Mouse (Mus musculus) lung, embryonic 14.5 days (tissue): ENCODE results near the gene Inpp5a. TPM values are rescaled to one million over a fixed set of nuclear protein-coding genes. Genes with fewer than 3 reads are reported as not detected.
A peak's percentile ranks its signal among the peaks of the same experiment; 100 is the strongest.

Source experiments
- ATAC-seq: fragments of 200-750 bp; cut with Nextera tagmentation; 2 replicates; pipeline ENCODE4 v1.8.0; 2017; ENCODE audit warnings: mild to moderate bottlenecking, moderate TSS enrichment, moderate library complexity; ENCODE audit not compliant: insufficient read depth
- DNase-seq: peaks from one replicate; pipeline ENCODE4 v3.0.0-alpha.2; 2015
- H3K27ac ChIP-seq: fragments of 300-500 bp; sonication (generic); 2 replicates; pipeline ENCODE4 v1.5.1; 2014; ENCODE audit warnings: low read depth, mild to moderate bottlenecking, moderate library complexity
- H3K27me3 ChIP-seq: fragments of 300-500 bp; sonication (generic); 2 replicates; pipeline ENCODE4 v1.6.1; 2014; ENCODE audit warnings: low read length, control low read depth; ENCODE audit not compliant: insufficient read depth
- H3K36me3 ChIP-seq: fragments of 300-500 bp; sonication (generic); 2 replicates; pipeline ENCODE4 v1.6.1; 2014; ENCODE audit warnings: control low read depth; ENCODE audit not compliant: insufficient read depth
- H3K4me1 ChIP-seq: fragments of 300-500 bp; sonication (generic); 2 replicates; pipeline ENCODE4 v1.6.1; 2014; ENCODE audit warnings: antibody characterized with exemption, control low read depth; ENCODE audit not compliant: insufficient read depth
- H3K4me2 ChIP-seq: fragments of 300-500 bp; sonication (generic); 2 replicates; pipeline ENCODE4 v1.6.1; 2014; ENCODE audit warnings: mild to moderate bottlenecking
- H3K4me3 ChIP-seq: fragments of 300-500 bp; sonication (generic); 2 replicates; pipeline ENCODE4 v1.5.1; 2014; ENCODE audit warnings: low read depth, low read length
- H3K9ac ChIP-seq: fragments of 300-500 bp; sonication (generic); 2 replicates; pipeline ENCODE4 v1.6.1; 2014
- H3K9me3 ChIP-seq: fragments of 300-500 bp; sonication (generic); 2 replicates; pipeline ENCODE4 v1.6.1; 2016; ENCODE audit warnings: low read depth, low read length, control low read depth
- CTCF ChIP-seq: IDR thresholded peaks from 2 replicates; pipeline ENCODE4 v1.5.1; 2016; ENCODE audit warnings: antibody characterized with exemption, low read depth
- WGBS: fragments of 180-500 bp; shearing (Covaris S2); extraction: QIAGEN DNeasy Blood & Tissue Kit; methylation state at CpG from one replicate; pipeline ENCODE4 v1.1.7; 2014; 5-methylcytosine and 5-hydroxymethylcytosine counted together
- polyA plus RNA-seq: library from polyadenylated mRNA; unstranded; fragments of >200 nt; fragmentation: Nextera tagmentation; extraction: Ambion mirVana; gene quantifications from 2 replicates; pipeline ENCODE4 v1.2.1, GENCODE M21; 2014

Inpp5a gene
- polyA plus RNA-seq, 1 experiment from 2014 or later: 47.7 TPM

DNA sequence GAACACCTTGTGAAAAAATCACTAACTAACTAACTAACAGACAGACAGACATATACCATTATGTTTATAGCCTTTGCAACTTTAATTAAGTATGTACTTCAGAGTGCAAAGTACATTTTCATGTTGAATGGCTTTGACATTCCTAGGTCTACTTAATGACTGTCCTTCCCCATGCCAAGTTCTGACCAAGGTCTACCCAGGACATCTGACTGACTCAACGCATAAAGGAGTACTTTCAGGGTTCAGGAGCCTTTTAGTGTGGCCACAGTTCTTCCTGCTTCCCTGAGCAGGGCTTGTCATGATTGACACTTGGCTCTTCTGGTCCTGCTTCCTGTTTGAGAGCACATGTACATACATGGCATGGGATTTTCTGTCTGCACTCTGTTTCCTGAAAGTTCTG is 64.3 kb downstream of the Inpp5a start:
- no peak for TF ChIP-seq CTCF
- peaks cover 18% of the 10 kb centered on the region for H3K4me1 ChIP-seq
- 82% methylated on average over 1 of the region's 1 CpGs for WGBS
- H3K4me3 ChIP-seq: no peak overlapping the region
- ATAC-seq (no peak), DNase-seq (no peak)
- H3K36me3 ChIP-seq: no peaks in the 10 kb centered on the region
- no peak overlapping the region for H3K4me2 ChIP-seq
- H3K27ac ChIP-seq: no peak overlapping the region
- no peak overlapping the region for H3K9ac ChIP-seq
- H3K9me3 ChIP-seq: no peaks in the 10 kb centered on the region
- no peaks in the 10 kb centered on the region for H3K27me3 ChIP-seq

DNA sequence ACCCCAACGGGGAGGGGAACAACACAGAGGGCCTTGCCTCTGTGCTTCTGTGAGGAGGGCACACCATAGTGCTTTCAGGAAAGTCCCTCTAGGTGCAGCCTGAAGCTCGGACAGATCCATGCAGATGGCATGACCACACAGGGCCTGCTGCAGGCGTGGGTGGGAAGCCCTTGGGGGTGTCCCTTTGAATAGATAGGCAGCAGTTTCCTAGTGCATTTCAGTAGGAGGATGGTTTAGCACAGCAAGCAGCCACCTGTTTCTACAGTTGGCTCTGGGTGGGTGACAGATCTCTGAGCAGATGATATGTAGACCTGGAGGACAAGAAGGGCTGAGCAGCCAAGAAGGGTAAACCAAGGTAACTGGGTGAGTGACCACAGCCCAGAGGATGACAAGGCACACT is 65.4 kb downstream of the Inpp5a start:
- 69% methylated on average over 3 of the region's 3 CpGs for WGBS

GRCm38 (mm10) chr7:139456759-139457158 is 67.8 kb downstream of the Inpp5a start:
- Histone ChIP-seq H3K4me1 (peaks cover 7% of the 10 kb centered on the region; the same call in 1 of the 2 replicates), H3K9me3 (no peaks in the 10 kb centered on the region), H3K27me3 (no peaks in the 10 kb centered on the region), H3K36me3 (no peaks in the 10 kb centered on the region), H3K27ac (no peak overlapping the region), H3K9ac (no peak overlapping the region), H3K4me3 (no peak overlapping the region), H3K4me2 (no peak overlapping the region)
- WGBS: 51% methylated on average over 6 of the region's 6 CpGs
- ATAC-seq (no peak), DNase-seq (no peak)
- no peak for TF ChIP-seq CTCF

More for the DNA sequence above, 65.4 kb downstream of the Inpp5a start:
- Histone ChIP-seq H3K36me3 (no peaks in the 10 kb centered on the region), H3K9ac (no peak overlapping the region), H3K4me1 (peaks cover 18% of the 10 kb centered on the region), H3K9me3 (no peaks in the 10 kb centered on the region), H3K4me3 (no peak overlapping the region), H3K4me2 (no peak overlapping the region), H3K27ac (no peak overlapping the region), H3K27me3 (no peaks in the 10 kb centered on the region)
- TF ChIP-seq CTCF: no peak
- DNase-seq (no peak), ATAC-seq (no peak)

- 85% methylated on average over 12 of the region's 12 CpGs for whole genome bisulfite sequencing
- Histone ChIP-seq H3K4me1 (peaks cover 2% of the 10 kb centered on the region), H3K27me3 (no peaks in the 10 kb centered on the region), H3K9ac (no peak overlapping the region), H3K4me3 (no peak overlapping the region), H3K27ac (no peak overlapping the region), H3K4me2 (no peak overlapping the region), H3K9me3 (no peaks in the 10 kb centered on the region), H3K36me3 (no peaks in the 10 kb centered on the region)
- no peak for TF ChIP-seq CTCF
- DNase-seq (no peak), ATAC-seq (no peak)
Observed at GRCm38 (mm10) chr7:139461344-139461743, 72.4 kb downstream of the Inpp5a start.

DNA sequence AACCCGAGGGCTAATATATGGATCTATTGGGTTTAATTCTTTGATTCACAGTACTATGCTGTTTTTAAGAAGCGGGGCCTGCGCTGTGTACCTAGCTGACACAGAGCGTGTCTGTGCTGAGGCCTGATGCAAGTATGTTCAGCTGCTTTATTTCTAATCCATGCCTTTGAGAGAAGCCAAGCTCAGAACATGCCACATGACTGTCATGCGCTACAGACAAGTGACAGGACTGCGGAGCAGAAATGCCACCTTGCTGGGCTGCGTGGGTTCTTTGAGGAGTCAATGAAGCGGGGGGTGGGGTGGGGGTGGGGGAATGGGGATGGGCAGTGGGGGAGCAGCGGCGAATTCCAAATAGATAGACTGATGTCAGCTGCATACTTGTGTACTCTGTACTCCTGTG is 73.2 kb downstream of the Inpp5a start:
- Histone ChIP-seq H3K36me3 (no peaks in the 10 kb centered on the region), H3K27ac (no peak overlapping the region), H3K4me1 (peaks cover 9% of the 10 kb centered on the region), H3K4me3 (no peak overlapping the region), H3K27me3 (no peaks in the 10 kb centered on the region), H3K4me2 (no peak overlapping the region), H3K9me3 (no peaks in the 10 kb centered on the region), H3K9ac (no peak overlapping the region)
- DNase-seq (no peak), ATAC-seq (no peak)
- WGBS: 80% methylated on average over 10 of the region's 10 CpGs
- no peak for TF ChIP-seq CTCF

DNA sequence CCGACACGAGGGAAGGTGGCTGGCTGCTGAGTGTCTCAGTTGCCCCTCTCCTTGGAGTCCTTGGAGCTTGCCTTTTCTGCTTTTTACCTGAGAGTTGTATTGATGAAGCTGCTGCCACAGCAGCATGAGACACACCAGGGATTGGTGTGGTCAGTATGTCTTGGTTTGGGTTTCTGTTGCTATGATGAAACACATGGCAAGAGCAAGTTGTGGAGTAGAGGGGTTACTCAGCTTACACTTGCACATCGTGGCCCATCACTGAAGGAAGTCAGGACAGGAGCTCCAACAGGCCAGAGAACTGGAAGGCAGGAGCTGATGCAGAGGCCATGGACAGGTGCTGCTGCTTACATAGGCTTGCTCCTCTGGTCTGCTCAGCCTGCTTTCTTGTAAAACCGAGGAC is 76.6 kb downstream of the Inpp5a start:
- no peak overlapping the region for H3K27ac ChIP-seq
- H3K4me2 ChIP-seq: no peak overlapping the region
- DNase-seq (no peak), ATAC-seq (no peak)
- no peaks in the 10 kb centered on the region for H3K9me3 ChIP-seq
- no peak overlapping the region for H3K9ac ChIP-seq
- no peaks in the 10 kb centered on the region for H3K36me3 ChIP-seq
- H3K4me1 ChIP-seq: peaks cover 24% of the 10 kb centered on the region
- H3K27me3 ChIP-seq: no peaks in the 10 kb centered on the region
- 81% methylated on average over 4 of the region's 4 CpGs for WGBS
- no peak for TF ChIP-seq CTCF
- H3K4me3 ChIP-seq: no peak overlapping the region

DNA sequence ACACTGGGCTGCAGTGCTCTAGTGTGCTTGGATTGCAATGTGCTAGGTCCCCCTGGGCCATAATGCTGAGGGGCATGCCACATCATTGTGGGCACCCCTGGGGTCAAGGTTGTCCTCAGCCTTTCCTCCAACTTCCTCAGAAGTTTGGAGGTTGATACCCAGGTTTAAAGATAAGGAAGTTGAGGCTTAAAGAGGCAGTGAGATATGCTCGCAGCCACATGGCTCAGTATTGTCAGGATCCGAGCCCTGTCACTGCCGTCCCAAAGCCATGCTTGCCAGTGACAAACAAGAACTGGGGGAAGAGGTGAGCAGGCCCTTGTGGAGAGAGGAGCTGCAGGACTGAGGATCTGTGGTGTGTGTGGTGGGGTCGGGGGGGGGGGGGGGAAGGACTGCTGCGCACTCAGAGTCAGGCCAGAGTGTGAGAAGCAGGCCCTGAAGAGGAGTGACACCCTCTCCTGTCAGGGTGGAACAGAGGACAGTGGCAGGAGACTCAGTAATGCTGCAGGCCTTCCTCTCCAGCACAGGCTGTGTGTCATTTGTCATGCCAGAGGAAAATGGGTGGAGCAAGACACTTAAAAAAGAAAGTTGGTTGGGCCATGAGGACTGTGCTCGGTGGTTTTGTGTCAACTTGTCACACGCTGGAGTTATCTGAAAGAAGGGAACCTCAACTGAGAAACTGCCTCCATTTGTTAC is 77.7 kb downstream of the Inpp5a start:
- peak; percentile 70 for DNase-seq
- no peaks in the 10 kb centered on the region for H3K27me3 ChIP-seq
- H3K9ac ChIP-seq: peak overlapping the region; percentile 6
- peaks cover 24% of the 10 kb centered on the region for H3K4me1 ChIP-seq
- H3K36me3 ChIP-seq: no peaks in the 10 kb centered on the region
- no peak overlapping the region for H3K4me3 ChIP-seq
- H3K27ac ChIP-seq: peak overlapping the region; percentile 84
- no peaks in the 10 kb centered on the region for H3K9me3 ChIP-seq
- peak; percentile 61 for ATAC-seq
- 16% methylated on average over 6 of the region's 7 CpGs for WGBS
- TF ChIP-seq CTCF: no peak
- H3K4me2 ChIP-seq: no peak overlapping the region
